Mouse (Mus musculus) olfactory bulb, adult 2 months (tissue): Measurements from ENCODE around the gene Armc2.

Experiments used
- CTCF ChIP-seq: fragments of 200-500 bp; IDR thresholded peaks from 2 replicates; pipeline ENCODE4 v1.5.1; 2012; ENCODE audit warnings: low read depth, mild to moderate bottlenecking, low read length, moderate library complexity; ENCODE audit not compliant: insufficient read depth
- POLR2A ChIP-seq: fragments of 200-500 bp; IDR thresholded peaks from 2 replicates; pipeline ENCODE4 v1.6.1; 2012; ENCODE audit warnings: mild to moderate bottlenecking, low read depth, low read length, moderate library complexity; ENCODE audit not compliant: insufficient read depth

DNA sequence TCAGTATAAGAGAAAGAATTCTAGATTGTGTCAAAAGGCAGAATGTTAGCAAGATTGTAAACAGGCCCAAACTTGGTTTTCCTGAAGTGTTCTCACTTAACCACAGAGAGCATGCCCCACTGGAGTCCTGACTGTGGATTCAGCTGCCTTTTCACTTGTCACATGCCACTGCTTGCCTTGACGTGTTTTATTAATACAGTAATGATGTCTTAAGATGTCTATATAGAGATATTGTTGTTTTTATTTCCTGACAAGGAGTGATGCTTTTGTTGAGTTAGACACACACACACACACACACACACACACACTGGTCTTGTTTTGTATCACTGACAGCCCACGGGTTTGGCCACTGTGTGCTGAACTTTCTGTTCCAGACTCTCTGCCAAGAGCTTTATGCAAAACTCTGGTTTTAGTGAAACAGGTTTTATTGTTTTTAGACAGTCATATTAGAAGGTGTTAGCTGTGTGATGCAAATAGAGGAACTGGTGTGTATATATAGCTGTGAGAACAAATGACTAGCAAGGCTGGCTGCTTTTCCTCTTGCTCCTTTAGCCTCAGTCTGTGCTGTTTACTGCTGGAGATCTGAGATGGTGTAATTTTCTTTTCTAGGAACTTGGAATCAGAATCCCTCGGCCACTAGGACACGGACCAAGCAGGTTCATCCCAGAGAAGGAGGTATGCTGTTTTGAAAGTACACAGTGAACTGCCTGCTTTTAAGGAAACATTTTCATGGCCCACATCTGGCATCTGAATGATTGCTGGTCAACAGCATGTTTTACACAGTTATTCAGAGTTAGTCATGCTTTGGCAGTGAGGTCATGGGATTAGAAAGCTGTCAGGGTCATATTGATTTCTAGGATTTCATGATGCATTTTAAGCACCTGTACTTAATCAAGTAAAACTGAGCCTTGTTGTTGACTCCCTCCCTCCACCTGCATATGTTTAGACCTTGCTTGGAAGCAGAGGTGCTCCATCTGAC lies 124.5 kb downstream of the Armc2 start:
- TF ChIP-seq CTCF = no peak
- no peak for TF ChIP-seq POLR2A
